Mouse (Mus musculus) skeletal muscle tissue, adult 2 months (tissue): ENCODE results near the gene Myrf.

Experiments used
- DNase-seq: peaks from one replicate; pipeline ENCODE4 v3.0.0-alpha.2; 2012; ENCODE audit warnings: low read depth, low spot score

Myrf gene

GRCm38 (mm10) chr19:10240654-10241305 lies at the start of gene Myrf:
Myrf (minus strand) TSS chr19:10240748.
- DNase-seq, result peak; percentile 21

GRCm38 (mm10) chr19:10289609-10290150 lies 49.1 kb upstream of the Myrf start:
- DNase-seq, result no peak

GRCm38 (mm10) chr19:10288125-10289040 lies 47.8 kb upstream of the Myrf start:
- peak; percentile 77 for DNase-seq

GRCm38 (mm10) chr19:10286458-10286872 lies 45.9 kb upstream of the Myrf start:
- no peak for DNase-seq

- DNase-seq, result no peak
These were observed 40.4 kb upstream of the Myrf start for GRCm38 (mm10) chr19:10280771-10281540.

GRCm38 (mm10) chr19:10279668-10280067 lies 39.1 kb upstream of the Myrf start:
- DNase-seq, result no peak

GRCm38 (mm10) chr19:10278669-10279324 lies 38.2 kb upstream of the Myrf start:
- DNase-seq, result peak; percentile 85

GRCm38 (mm10) chr19:10277759-10278158 lies 37.2 kb upstream of the Myrf start:
- DNase-seq, result peak; percentile 62

- DNase-seq, result no peak
These were observed 36.8 kb upstream of the Myrf start for GRCm38 (mm10) chr19:10277331-10277730.

- no peak for DNase-seq
These were observed 36.1 kb upstream of the Myrf start for GRCm38 (mm10) chr19:10276483-10277144.

- DNase-seq, result no peak
These were observed 33.5 kb upstream of the Myrf start for GRCm38 (mm10) chr19:10274056-10274455.

GRCm38 (mm10) chr19:10272746-10273145 lies 32.2 kb upstream of the Myrf start:
- DNase-seq, result no peak

- DNase-seq, result no peak
These were observed 31.0 kb upstream of the Myrf start for GRCm38 (mm10) chr19:10271592-10271991.

GRCm38 (mm10) chr19:10270356-10270755 lies 29.8 kb upstream of the Myrf start:
- DNase-seq, result no peak

GRCm38 (mm10) chr19:10268851-10269250 lies 28.3 kb upstream of the Myrf start:
- DNase-seq, result no peak

- DNase-seq, result no peak
These were observed 27.4 kb upstream of the Myrf start for GRCm38 (mm10) chr19:10267953-10268352.

- no peak for DNase-seq
These were observed 26.5 kb upstream of the Myrf start for GRCm38 (mm10) chr19:10267057-10267456.

GRCm38 (mm10) chr19:10266196-10266850 lies 25.8 kb upstream of the Myrf start:
- DNase-seq, result peak; percentile 76

- DNase-seq, result no peak
These were observed 20.8 kb upstream of the Myrf start for GRCm38 (mm10) chr19:10261369-10261768.
